Mouse (Mus musculus) urinary bladder, adult 18-20 months (tissue): ENCODE measurements around the gene Pakap.
A peak's percentile ranks its signal among the peaks of the same experiment; 100 is the strongest.

Experiments used
- DNase-seq, 2 experiments: peaks; one replicate each; pipeline ENCODE4 v3.0.0; 2022; ENCODE audit warnings: low spot score in 2 of 2, mixed read lengths in 2 of 2

Pakap gene

GRCm38 (mm10) chr4:57672996-57673906, 105.3 kb downstream of the Pakap start:
- DNase-seq: peak; percentile 76 to 81

GRCm38 (mm10) chr4:57674351-57674750, 106.4 kb downstream of the Pakap start:
- DNase-seq: no peak

- peak in 1 of 2 experiments; percentile 22 for DNase-seq
Measured at GRCm38 (mm10) chr4:57675387-57675786, 107.4 kb downstream of the Pakap start.

- no peak for DNase-seq
Measured at GRCm38 (mm10) chr4:57677916-57678315, 109.9 kb downstream of the Pakap start.

- no peak for DNase-seq
Measured at GRCm38 (mm10) chr4:57678991-57679457, 111.0 kb downstream of the Pakap start.

GRCm38 (mm10) chr4:57680186-57680585, 112.2 kb downstream of the Pakap start:
- DNase-seq: no peak

- DNase-seq: no peak
Measured at GRCm38 (mm10) chr4:57681511-57681910, 113.5 kb downstream of the Pakap start.

- DNase-seq: no peak
Measured at GRCm38 (mm10) chr4:57682341-57682740, 114.4 kb downstream of the Pakap start.

GRCm38 (mm10) chr4:57682944-57683343, 115.0 kb downstream of the Pakap start:
- DNase-seq: no peak

- DNase-seq: no peak
Measured at GRCm38 (mm10) chr4:57684676-57685215, 116.8 kb downstream of the Pakap start.

GRCm38 (mm10) chr4:57686736-57687135, 118.8 kb downstream of the Pakap start:
- no peak for DNase-seq

GRCm38 (mm10) chr4:57687583-57687982, 119.6 kb downstream of the Pakap start:
- DNase-seq: no peak

GRCm38 (mm10) chr4:57688131-57688530, 120.2 kb downstream of the Pakap start:
- DNase-seq: no peak

- no peak for DNase-seq
Measured at GRCm38 (mm10) chr4:57690001-57690400, 122.0 kb downstream of the Pakap start.

- DNase-seq: no peak
Measured at GRCm38 (mm10) chr4:57690805-57691204, 122.8 kb downstream of the Pakap start.

- no peak for DNase-seq
Measured at GRCm38 (mm10) chr4:57694356-57695136, 126.6 kb downstream of the Pakap start.

- DNase-seq: no peak
Measured at GRCm38 (mm10) chr4:57696955-57697354, 129.0 kb downstream of the Pakap start.

- DNase-seq: no peak
Measured at GRCm38 (mm10) chr4:57697918-57698611, 130.1 kb downstream of the Pakap start.

GRCm38 (mm10) chr4:57701576-57701975, 133.6 kb downstream of the Pakap start:
- no peak for DNase-seq

GRCm38 (mm10) chr4:57703574-57704470, 135.8 kb downstream of the Pakap start:
- DNase-seq: no peak

GRCm38 (mm10) chr4:57704575-57704974, 136.6 kb downstream of the Pakap start:
- DNase-seq: no peak
